Comparison of ENCODE assay signal across 13 mouse cellular contexts in the genomic region with DNA sequence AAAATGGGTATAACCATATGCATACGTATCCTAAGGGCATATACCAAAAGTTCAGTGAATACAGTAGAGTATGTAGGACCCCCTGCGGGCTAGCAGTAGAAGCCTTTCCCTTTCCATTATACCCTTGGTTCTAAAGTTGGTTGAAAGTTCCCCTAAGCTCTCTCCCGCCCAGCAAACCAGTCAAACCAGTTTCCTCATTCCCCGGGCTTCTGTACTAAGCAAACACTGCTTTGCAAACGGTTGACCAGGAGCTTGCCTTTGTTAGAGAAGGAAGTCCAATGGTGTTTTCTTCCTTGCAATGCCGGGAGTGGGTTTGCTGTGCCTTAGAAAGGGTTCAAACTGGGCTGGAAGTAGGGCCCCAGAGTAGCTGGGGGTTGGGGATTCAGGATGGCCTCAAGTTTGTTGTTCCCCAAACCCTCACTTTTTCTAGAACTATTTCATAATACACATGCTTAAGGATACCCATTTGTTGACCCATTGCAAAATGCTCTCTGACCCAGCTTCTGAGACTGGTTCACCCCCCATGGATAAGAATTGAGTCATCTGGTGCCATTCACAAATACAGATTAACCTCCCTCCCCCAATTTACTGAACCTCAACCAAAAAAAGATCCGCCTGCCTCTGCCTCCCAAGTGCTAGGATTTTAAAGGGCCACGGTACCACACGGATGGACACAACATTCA. TPM values are rescaled to one million over a fixed set of nuclear protein-coding genes. Genes with fewer than 3 reads are reported as not detected.
DNase-seq lines count a peak whose midpoint lies in the region; ATAC-seq and TF ChIP-seq lines count a peak whose summit lies in the region.
"Had no signal": no experiment of that assay in that cellular context is flagged by ENCODE, and none has a peak within 500 bp of the region (broad histone marks: within the 10 kb centered on the region; RNA-seq: fewer than 3 reads in every experiment).

No protein-coding gene starts in this region.

- H3K79me3 ChIP-seq in C2C12 (ENCODE audit: low read depth) = no peaks in the 10 kb centered on the region

- H3K9me3 ChIP-seq in embryonic facial prominence, embryonic 10.5 days = no peaks in the 10 kb centered on the region
- H3K9me3 ChIP-seq in kidney, embryonic 15.5 days (replicated peaks) = no peaks in the 10 kb centered on the region
- no peaks in the 10 kb centered on the region for H3K9me3 ChIP-seq in lung, postnatal 0 days (ENCODE audit: low read length)
- H3K9me3 ChIP-seq: heart, embryonic 12.5 days; limb, embryonic 12.5 days had no signal

- 55% methylated on average over 9 of the region's 9 CpGs for WGBS in embryonic facial prominence, embryonic 10.5 days
- WGBS in kidney, embryonic 15.5 days = 69% methylated on average over 9 of the region's 9 CpGs
- WGBS in lung, postnatal 0 days = 51% methylated on average over 9 of the region's 9 CpGs

- peak; percentile 38 for DNase-seq in embryonic facial prominence, embryonic 10.5 days (ENCODE audit: low spot score)
- DNase-seq in lung, postnatal 0 days (ENCODE audit: low spot score) = peak; percentile 93
- no peak for DNase-seq in adrenal gland, adult 8-10 months
- DNase-seq in natural killer cell, adult 2 months (ENCODE audit: low spot score in 2 of 2) = no peak
- DNase-seq in neural tube, embryonic 10.5 days (ENCODE audit: extremely low spot score, low spot score) = no peak
- DNase-seq in gastrocnemius, adult 18-20 months (ENCODE audit: low spot score) = no peak
- DNase-seq: adrenal gland, adult 2 months; cerebellum, adult 18-20 months; thymus, postnatal 14 days had no signal

- TF ChIP-seq CTCF in C2C12 (IDR thresholded peaks at IDR 0.05; ENCODE audit: control insufficient read depth, insufficient read depth, insufficient read length) = no peak
- TF ChIP-seq CTCF in lung, postnatal 0 days (IDR thresholded peaks at IDR 0.05) = no peak

- H3ac ChIP-seq in C2C12 (ENCODE audit: control insufficient read depth, insufficient read length, low read depth) = no peak overlapping the region

- no peaks in the 10 kb centered on the region for H3K79me2 ChIP-seq in C2C12 (ENCODE audit: control insufficient read depth, insufficient read depth)

- H3K36me3 ChIP-seq in C2C12 (ENCODE audit: control insufficient read depth, insufficient read depth) = no peaks in the 10 kb centered on the region
- H3K36me3 ChIP-seq in embryonic facial prominence, embryonic 10.5 days (replicated peaks) = no peaks in the 10 kb centered on the region
- no peaks in the 10 kb centered on the region for H3K36me3 ChIP-seq in kidney, embryonic 15.5 days
- no peaks in the 10 kb centered on the region for H3K36me3 ChIP-seq in lung, postnatal 0 days (ENCODE audit: insufficient read depth, low read length)
- H3K36me3 ChIP-seq: heart, embryonic 12.5 days; limb, embryonic 12.5 days had no signal

- no peaks in the 10 kb centered on the region for H3K27me3 ChIP-seq in C2C12 (ENCODE audit: control insufficient read depth, insufficient read depth, insufficient read length)
- H3K27me3 ChIP-seq in embryonic facial prominence, embryonic 10.5 days (replicated peaks; ENCODE audit: low read depth, poor library complexity, severe bottlenecking) = peaks cover 25% of the 10 kb centered on the region
- peaks cover 6% of the 10 kb centered on the region for H3K27me3 ChIP-seq in kidney, embryonic 15.5 days
- H3K27me3 ChIP-seq in lung, postnatal 0 days (replicated peaks; ENCODE audit: insufficient read depth, low read length) = no peaks in the 10 kb centered on the region

- ATAC-seq in kidney, embryonic 15.5 days (replicated peaks; ENCODE audit: low FRiP score) = no peak
- ATAC-seq in lung, postnatal 0 days = peak; percentile 78

- no peak overlapping the region for H3K4me2 ChIP-seq in kidney, embryonic 15.5 days
- peak overlapping the region; percentile 17 for H3K4me2 ChIP-seq in lung, postnatal 0 days (replicated peaks; ENCODE audit: low read depth, low read length)
- H3K4me2 ChIP-seq: heart, embryonic 12.5 days; limb, embryonic 12.5 days had no signal

- H3K9ac ChIP-seq in kidney, embryonic 15.5 days = no peak overlapping the region
- no peak overlapping the region for H3K9ac ChIP-seq in lung, postnatal 0 days (replicated peaks; ENCODE audit: low read depth)
- H3K9ac ChIP-seq: heart, embryonic 12.5 days; limb, embryonic 12.5 days had no signal

- peak; percentile 76 for TF ChIP-seq EP300 in lung, postnatal 0 days (IDR thresholded peaks at IDR 0.05)

- H3K4me3 ChIP-seq in C2C12 (ENCODE audit: insufficient read depth, poor library complexity, severe bottlenecking) = no peak overlapping the region
- no peak overlapping the region for H3K4me3 ChIP-seq in embryonic facial prominence, embryonic 10.5 days
- no peak overlapping the region for H3K4me3 ChIP-seq in kidney, embryonic 15.5 days (replicated peaks)
- no peak overlapping the region for H3K4me3 ChIP-seq in lung, postnatal 0 days (ENCODE audit: low read depth, low read length)
- H3K4me3 ChIP-seq: heart, embryonic 12.5 days; limb, embryonic 12.5 days had no signal

- H3K4me1 ChIP-seq in embryonic facial prominence, embryonic 10.5 days = peaks cover 26% of the 10 kb centered on the region
- peaks cover 47% of the 10 kb centered on the region for H3K4me1 ChIP-seq in kidney, embryonic 15.5 days
- H3K4me1 ChIP-seq in lung, postnatal 0 days (ENCODE audit: insufficient read depth, low read depth, low read length) = no peaks in the 10 kb centered on the region; the same call in 1 of the 2 replicates

- no peak overlapping the region for H3K27ac ChIP-seq in embryonic facial prominence, embryonic 10.5 days (replicated peaks)
- H3K27ac ChIP-seq in kidney, embryonic 15.5 days = peak overlapping the region; percentile 71
- H3K27ac ChIP-seq in lung, postnatal 0 days (ENCODE audit: low read length) = peak overlapping the region; percentile 81
- H3K27ac ChIP-seq: limb, embryonic 12.5 days had no signal

TF ChIP-seq in C2C12, 6 proteins besides CTCF, POLR2A, EP300 and RAD21:
- TF ChIP-seq CEBPB (IDR thresholded peaks at IDR 0.05; ENCODE audit: low read depth) (peak; percentile 12), FOSL1 (IDR thresholded peaks at IDR 0.05; ENCODE audit: insufficient read depth, low read length, poor library complexity, severe bottlenecking) (no peak)
TF ChIP-seq in C2C12: peak in this region for 1.

RNA-seq across cellular contexts. Expression of a gene that starts 7.9 kb away (rescaled TPM):
- 0.01 TPM for polyA plus RNA-seq in C2C12 (2012; fragmentation: generic; extraction: Trizol)
- 22.1 and 24.4 TPM in 2 replicates for polyA plus RNA-seq in embryonic facial prominence, embryonic 10.5 days (2016; fragmentation: Nextera tagmentation; extraction: Ambion mirVana)
- polyA plus RNA-seq in kidney, embryonic 15.5 days (2015; fragmentation: Nextera tagmentation; extraction: Ambion mirVana) = 80.8 and 81.7 TPM in 2 replicates
- 88.2 and 106 TPM in 2 replicates for polyA plus RNA-seq in lung, postnatal 0 days (2015; fragmentation: Nextera tagmentation; extraction: Ambion mirVana)
- under 1 TPM; 0.06 to 0.38 (median 0.21) TPM for total RNA-seq in adrenal gland, adult 8-10 months (2022)
- under 1 TPM; 0.25 to 0.57 TPM for total RNA-seq in gastrocnemius, adult 18-20 months (2021)

RNA-seq across cellular contexts. Expression of a gene that starts 37.8 kb away (rescaled TPM):
- 107 TPM for polyA plus RNA-seq in C2C12 (2012; fragmentation: generic; extraction: Trizol)
- polyA plus RNA-seq in embryonic facial prominence, embryonic 10.5 days (2016; fragmentation: Nextera tagmentation; extraction: Ambion mirVana) = 6.0 and 8.1 TPM in 2 replicates
- polyA plus RNA-seq in kidney, embryonic 15.5 days (2015; fragmentation: Nextera tagmentation; extraction: Ambion mirVana) = 9.9 and 11.7 TPM in 2 replicates
- polyA plus RNA-seq in lung, postnatal 0 days (2015; fragmentation: Nextera tagmentation; extraction: Ambion mirVana) = 8.0 and 9.0 TPM in 2 replicates
- total RNA-seq in adrenal gland, adult 8-10 months (2022) = 100 to 1,000 TPM; 129 to 165 (median 142) TPM
- total RNA-seq in gastrocnemius, adult 18-20 months (2021) = 100 to 1,000 TPM in 1 of 2 experiments, 10 to 100 TPM in 1; 91.6 to 114 TPM

Comparison
In these comparisons a context has a peak if more than half of its experiments do, and no peak if none do; other contexts are left out.
1. DNase-seq: peak in embryonic facial prominence, embryonic 10.5 days (single experiment) and lung, postnatal 0 days (single experiment); none in adrenal gland, adult 8-10 months (single experiment), natural killer cell, adult 2 months (0 of 2), neural tube, embryonic 10.5 days (single experiment) and gastrocnemius, adult 18-20 months (single experiment).
2. RNA of a gene that starts 7.9 kb away (polyA plus RNA-seq): 88.2 to 106 TPM in lung, postnatal 0 days, 80.8 to 81.7 TPM in kidney, embryonic 15.5 days and 22.1 to 24.4 TPM in embryonic facial prominence, embryonic 10.5 days; 0.01 TPM in C2C12 (single experiment); every median in the first group is over 10 times any median in the second.